Mouse (Mus musculus) cortical plate, adult 2 months (tissue): ENCODE data around the gene Itga9. TPM values are rescaled to one million over a fixed set of nuclear protein-coding genes. Genes with fewer than 3 reads are reported as not detected.

Experiments
- H3K27ac ChIP-seq: fragments of 200-500 bp; 2 replicates; pipeline ENCODE4 v1.5.1; 2012; ENCODE audit warnings: low read length, control low read depth, inconsistent platforms; ENCODE audit not compliant: insufficient read depth
- H3K4me1 ChIP-seq: fragments of 200-500 bp; 2 replicates; pipeline ENCODE4 v1.6.1; 2011; ENCODE audit warnings: low read length; ENCODE audit not compliant: control insufficient read depth, insufficient read depth
- H3K4me3 ChIP-seq: fragments of 200-500 bp; 2 replicates; pipeline ENCODE4 v1.5.1; 2011; ENCODE audit warnings: mild to moderate bottlenecking, low read length, control low read depth; ENCODE audit not compliant: insufficient read depth
- CTCF ChIP-seq: fragments of 200-500 bp; IDR thresholded peaks from 2 replicates; pipeline ENCODE4 v1.5.1; 2011; ENCODE audit warnings: mild to moderate bottlenecking, control low read depth, low read length; ENCODE audit not compliant: insufficient read depth; ENCODE audit errors: extremely low read depth
- POLR2A ChIP-seq: fragments of 200-500 bp; IDR thresholded peaks from 2 replicates; pipeline ENCODE4 v1.6.1; 2011; ENCODE audit warnings: mild to moderate bottlenecking, low read length, control low read depth; ENCODE audit not compliant: insufficient read depth; ENCODE audit errors: extremely low read depth
- polyA plus RNA-seq: library from polyadenylated mRNA; depleted of rRNA; stranded (reverse); fragments of >200 nt; gene quantifications from 2 replicates; pipeline ENCODE4 v1.2.3, GENCODE M21; 2012

Gene Itga9
- polyA plus RNA-seq, 1 experiment, result 2.5 TPM

GRCm38 (mm10) chr9:118580371-118580770 is 26.1 kb upstream of the Itga9 start:
- no peaks in the 10 kb centered on the region for H3K4me1 ChIP-seq
- H3K4me3 ChIP-seq, result no peak overlapping the region
- TF ChIP-seq CTCF, result no peak
- TF ChIP-seq POLR2A, result no peak
- H3K27ac ChIP-seq, result no peak overlapping the region

DNA sequence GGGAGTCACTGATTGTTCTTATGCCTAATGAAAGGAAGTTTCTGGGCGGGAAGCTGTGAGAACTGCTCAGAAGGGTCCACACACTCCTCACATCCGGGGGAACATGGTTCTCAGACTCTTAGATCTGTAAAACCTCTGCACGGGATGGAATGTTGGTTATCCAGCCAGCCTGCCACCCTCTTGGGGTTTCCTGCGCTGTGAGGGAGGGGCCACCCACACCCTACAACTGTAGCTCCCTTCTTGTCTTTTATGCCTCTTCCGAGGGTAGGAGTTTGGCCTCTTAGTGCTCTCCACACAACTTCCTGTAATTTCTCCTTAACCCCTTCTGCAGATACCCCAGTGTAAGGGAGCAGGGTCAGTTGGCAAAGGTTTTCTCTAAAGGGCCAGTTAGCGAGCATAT is 23.7 kb upstream of the Itga9 start:
- Histone ChIP-seq H3K4me3 (no peak overlapping the region), H3K27ac (no peak overlapping the region), H3K4me1 (no peaks in the 10 kb centered on the region)
- TF ChIP-seq CTCF (no peak), POLR2A (no peak)

DNA sequence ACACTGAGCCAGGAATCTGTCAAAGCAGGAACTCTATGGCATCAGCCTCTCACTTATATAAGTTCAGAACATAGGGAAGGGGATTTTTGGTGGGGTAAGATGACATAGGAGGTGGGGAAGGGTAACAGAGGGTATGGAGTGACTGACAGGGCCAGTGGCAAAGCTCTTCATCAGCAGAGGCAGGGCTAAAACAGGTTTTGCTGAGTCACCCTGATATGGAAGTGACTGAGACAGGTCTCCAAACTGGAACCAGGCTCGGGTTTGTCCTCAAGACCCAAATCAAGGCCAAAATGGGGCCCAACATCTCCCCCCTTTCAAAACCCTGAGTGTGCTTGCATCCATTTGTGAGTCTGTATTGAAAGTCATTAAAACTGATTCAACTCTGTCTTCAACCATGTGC is 21.7 kb upstream of the Itga9 start:
- H3K4me1 ChIP-seq, result no peaks in the 10 kb centered on the region
- TF ChIP-seq CTCF (no peak), POLR2A (no peak)
- H3K27ac ChIP-seq, result no peak overlapping the region
- H3K4me3 ChIP-seq, result no peak overlapping the region

- H3K4me3 ChIP-seq, result no peak overlapping the region
- TF ChIP-seq POLR2A, result no peak
- TF ChIP-seq CTCF, result no peak
- no peaks in the 10 kb centered on the region for H3K4me1 ChIP-seq
- H3K27ac ChIP-seq, result no peak overlapping the region
Measured at GRCm38 (mm10) chr9:118585998-118586397, 20.5 kb upstream of the Itga9 start.

DNA sequence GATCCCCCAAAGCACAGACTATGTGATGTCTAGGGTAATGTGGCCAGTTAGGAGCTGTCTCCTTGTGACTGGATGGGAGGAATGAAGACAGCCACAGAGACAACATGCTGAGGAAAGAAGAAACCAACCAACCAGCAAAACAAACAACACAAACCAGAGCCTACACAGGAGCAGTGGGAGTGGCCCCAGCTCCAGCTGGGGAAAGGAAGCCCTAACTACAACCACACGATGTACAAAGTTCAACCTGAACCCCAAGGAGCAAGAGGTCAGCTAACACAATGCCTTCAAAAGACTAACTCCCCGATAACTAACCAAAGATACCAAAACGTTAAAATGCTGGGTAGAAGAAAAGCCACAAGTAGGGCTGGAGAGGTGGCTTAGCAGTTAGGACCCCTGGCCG is 19.4 kb upstream of the Itga9 start:
- TF ChIP-seq CTCF (no peak), POLR2A (no peak)
- H3K4me3 ChIP-seq, result no peak overlapping the region

DNA sequence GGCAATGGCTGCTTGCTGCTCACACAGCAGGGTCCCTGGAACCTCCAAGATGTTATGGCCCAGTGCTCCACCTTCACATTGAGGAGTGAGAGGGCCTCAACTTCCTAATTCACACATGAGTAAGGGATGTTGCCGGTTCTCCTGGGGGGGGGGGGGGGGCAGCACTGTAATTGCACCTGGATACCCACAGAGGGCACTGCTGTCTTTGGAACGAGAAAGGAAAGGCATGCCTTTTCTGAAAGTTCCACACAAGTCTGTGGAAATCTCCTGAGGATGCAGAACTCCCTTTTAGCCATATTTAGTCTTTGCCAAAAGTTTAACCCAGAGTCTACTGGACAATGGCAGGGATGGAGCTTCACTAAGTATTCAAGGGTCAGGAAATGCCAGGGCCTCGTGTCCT is 17.2 kb upstream of the Itga9 start:
- no peak overlapping the region for H3K27ac ChIP-seq
- TF ChIP-seq CTCF (peak; percentile 77), POLR2A (no peak)

More for the DNA sequence above, 19.4 kb upstream of the Itga9 start:
- H3K27ac ChIP-seq, result no peak overlapping the region
- no peaks in the 10 kb centered on the region for H3K4me1 ChIP-seq

GRCm38 (mm10) chr9:118590230-118590629 is 16.3 kb upstream of the Itga9 start:
- Histone ChIP-seq H3K4me1 (no peaks in the 10 kb centered on the region), H3K27ac (no peak overlapping the region), H3K4me3 (no peak overlapping the region)
- TF ChIP-seq CTCF, result no peak
- TF ChIP-seq POLR2A, result no peak

More for the DNA sequence above, 17.2 kb upstream of the Itga9 start:
- no peak overlapping the region for H3K4me3 ChIP-seq
- H3K4me1 ChIP-seq, result no peaks in the 10 kb centered on the region

GRCm38 (mm10) chr9:118591633-118592032 is 14.9 kb upstream of the Itga9 start:
- Histone ChIP-seq H3K4me1 (no peaks in the 10 kb centered on the region), H3K4me3 (no peak overlapping the region), H3K27ac (no peak overlapping the region)
- TF ChIP-seq CTCF, result no peak
- TF ChIP-seq POLR2A, result no peak

DNA sequence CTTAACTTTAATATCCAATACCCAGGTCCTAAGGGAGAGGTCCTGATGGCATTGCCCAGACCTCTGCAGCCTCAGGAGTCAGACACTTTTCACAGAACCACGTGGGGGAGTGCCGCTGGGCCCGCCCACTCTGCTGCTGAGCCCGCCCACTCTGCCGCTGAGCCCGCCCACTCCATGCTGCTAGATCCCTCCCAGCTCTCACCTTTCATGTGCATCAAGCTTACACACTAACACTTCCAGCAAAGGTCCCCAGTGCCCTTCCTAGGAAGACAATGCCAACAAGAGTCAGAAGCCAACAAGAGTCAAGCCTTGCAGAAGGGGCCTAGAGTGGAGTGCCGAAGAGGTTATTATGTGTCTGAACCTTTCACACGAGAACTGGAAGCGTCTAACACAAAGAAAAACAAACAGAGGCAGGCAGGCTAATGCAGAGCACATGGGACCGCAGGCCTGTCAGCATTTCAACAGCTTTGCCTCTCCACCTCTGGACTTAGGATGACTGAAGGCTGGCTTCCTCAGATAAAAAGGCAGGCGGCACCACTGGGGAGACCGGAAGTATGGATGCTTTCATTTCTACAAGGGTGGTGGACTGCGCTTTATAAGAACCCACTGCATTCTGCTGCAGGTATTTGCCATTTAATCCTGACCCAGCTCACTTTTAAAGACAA is 13.8 kb upstream of the Itga9 start:
- no peaks in the 10 kb centered on the region for H3K4me1 ChIP-seq
- no peak overlapping the region for H3K4me3 ChIP-seq
- no peak for TF ChIP-seq POLR2A
- no peak for TF ChIP-seq CTCF
- H3K27ac ChIP-seq, result no peak overlapping the region

GRCm38 (mm10) chr9:118593443-118593842 is 13.0 kb upstream of the Itga9 start:
- TF ChIP-seq POLR2A (no peak), CTCF (no peak)
- Histone ChIP-seq H3K4me3 (no peak overlapping the region), H3K4me1 (no peaks in the 10 kb centered on the region), H3K27ac (no peak overlapping the region)
